Mouse (Mus musculus): ENCODE data around the gene Nr1i3. TPM values are rescaled to one million over a fixed set of nuclear protein-coding genes. Genes with fewer than 3 reads are reported as not detected.

Nr1i3 gene
- total RNA-seq, 1 experiment from 2014 or later, result 0.32 TPM

Other genes starting within 250 kb of the Nr1i3 start
- gene Fcgr2b, start 237.4 kb upstream of the Nr1i3 start, total RNA-seq (2017), result 27.5 and 30.1 TPM in 2 replicates
- 1.6 TPM in 1 of 2 replicates, not detected in the other for gene Fcgr4, start 195.1 kb upstream of the Nr1i3 start, total RNA-seq (2017)
- gene Fcgr3, start 149.0 kb upstream of the Nr1i3 start, total RNA-seq (2017), result 7.8 and 15.7 TPM in 2 replicates
- gene Cfap126, start 100.1 kb upstream of the Nr1i3 start, total RNA-seq (2017), result 2.1 and 5.3 TPM in 2 replicates
- gene Sdhc, start 63.4 kb upstream of the Nr1i3 start, total RNA-seq (2017), result 56.9 and 71.9 TPM in 2 replicates
- not detected in 2 replicates for gene Mpz, start 63.3 kb upstream of the Nr1i3 start, total RNA-seq (2017)
- 11.2 and 11.8 TPM in 2 replicates for gene Pcp4l1, start 17.7 kb upstream of the Nr1i3 start, total RNA-seq (2017)
- 19.0 and 21.5 TPM in 2 replicates for gene Tomm40l, start 8.5 kb downstream of the Nr1i3 start, total RNA-seq (2017)
- gene Apoa2, start 11.1 kb downstream of the Nr1i3 start, total RNA-seq (2017), result 3.7 TPM in 1 of 2 replicates, not detected in the other
- 58.4 and 94.7 TPM in 2 replicates for gene Fcer1g, start 20.4 kb downstream of the Nr1i3 start, total RNA-seq (2017)
- gene Adamts4, start 36.5 kb downstream of the Nr1i3 start, total RNA-seq (2017), result not detected in 2 replicates
- gene Ndufs2, start 37.4 kb downstream of the Nr1i3 start, total RNA-seq (2017), result 198 and 334 TPM in 2 replicates
- 11.0 and 32.0 TPM in 2 replicates for gene B4galt3, start 56.4 kb downstream of the Nr1i3 start, total RNA-seq (2017)
- gene Ppox, start 67.2 kb downstream of the Nr1i3 start, total RNA-seq (2017), result 17.7 and 18.0 TPM in 2 replicates
- gene Usp21, start 74.0 kb downstream of the Nr1i3 start, total RNA-seq (2017), result 9.9 and 15.7 TPM in 2 replicates
- gene Ufc1, start 81.1 kb downstream of the Nr1i3 start, total RNA-seq (2017), result 45.7 and 81.9 TPM in 2 replicates
- gene Dedd, start 115.2 kb downstream of the Nr1i3 start, total RNA-seq (2017), result 16.4 and 25.8 TPM in 2 replicates
- gene Nit1, start 131.7 kb downstream of the Nr1i3 start, total RNA-seq (2017), result 43.4 and 49.3 TPM in 2 replicates
- 37.2 and 65.3 TPM in 2 replicates for gene Pfdn2, start 131.7 kb downstream of the Nr1i3 start, total RNA-seq (2017)
- 1.1 and 3.9 TPM in 2 replicates for gene Klhdc9, start 146.8 kb downstream of the Nr1i3 start, total RNA-seq (2017)
- 2.3 and 2.4 TPM in 2 replicates for gene Nectin4, start 156.1 kb downstream of the Nr1i3 start, total RNA-seq (2017)
- 63.0 and 77.8 TPM in 2 replicates for gene Arhgap30, start 175.0 kb downstream of the Nr1i3 start, total RNA-seq (2017)
- 47.1 and 48.6 TPM in 2 replicates for gene Usf1, start 197.3 kb downstream of the Nr1i3 start, total RNA-seq (2017)
- 0.18 and 1.2 TPM in 2 replicates for gene Tstd1, start 204.9 kb downstream of the Nr1i3 start, total RNA-seq (2017)
- 1.1 and 5.4 TPM in 2 replicates for gene F11r, start 223.6 kb downstream of the Nr1i3 start, total RNA-seq (2017)

Measured in common myeloid progenitor, adult 5-6 weeks (primary cell).